Mouse (Mus musculus) megakaryocyte, embryonic 14.5 days (primary cell): ENCODE measurements at regions not wholly inside any gene's neighbourhood (a gene's known extent, or its start where the extent isn't known, plus 50 kb on each side); places are given as distances from the start of the nearest gene placed in this dataset.

ENCODE experiments used
- H3K27me3 ChIP-seq: replicated peaks from 2 replicates; pipeline ENCODE3; 2012; ENCODE audit warnings: inconsistent platforms
- H3K36me3 ChIP-seq: replicated peaks from 2 replicates; pipeline ENCODE3; 2012; ENCODE audit warnings: low read length, inconsistent platforms, mixed read lengths
- H3K4me1 ChIP-seq: 2 replicates; pipeline ENCODE4 v1.6.1; 2012; ENCODE audit warnings: inconsistent platforms
- H3K4me3 ChIP-seq: replicated peaks from 2 replicates; pipeline ENCODE3; 2012; ENCODE audit warnings: moderate library complexity, mild to moderate bottlenecking, inconsistent platforms
- H3K9me3 ChIP-seq: 2 replicates; pipeline ENCODE4 v1.6.1; 2012; ENCODE audit warnings: inconsistent platforms
- FLI1 ChIP-seq: IDR thresholded peaks from 2 replicates; pipeline ENCODE4 v1.6.1; 2012; ENCODE audit warnings: low read length, inconsistent platforms, mixed read lengths
- GATA1 ChIP-seq: IDR thresholded peaks from 3 replicates; pipeline ENCODE4 v1.6.1; 2012; ENCODE audit warnings: mixed read lengths, low read length, inconsistent platforms, borderline replicate concordance

GRCm38 (mm10) chr2:159096667-159097066, 302.1 kb downstream of the Dhx35 start:
- Histone ChIP-seq H3K9me3 (peaks cover 5% of the 10 kb centered on the region; the same call in 1 of the 2 replicates), H3K4me3 (no peak overlapping the region), H3K4me1 (no peaks in the 10 kb centered on the region), H3K27me3 (no peaks in the 10 kb centered on the region), H3K36me3 (no peaks in the 10 kb centered on the region)
- TF ChIP-seq FLI1 (no peak), GATA1 (no peak)

GRCm38 (mm10) chr2:159134042-159134441, 339.4 kb downstream of the Dhx35 start:
- TF ChIP-seq GATA1 (no peak), FLI1 (no peak)
- H3K4me3 ChIP-seq, result no peak overlapping the region
- no peaks in the 10 kb centered on the region for H3K27me3 ChIP-seq
- H3K4me1 ChIP-seq, result no peaks in the 10 kb centered on the region
- no peaks in the 10 kb centered on the region for H3K36me3 ChIP-seq
- H3K9me3 ChIP-seq, result peaks cover 19% of the 10 kb centered on the region

- TF ChIP-seq GATA1, result no peak
- no peak for TF ChIP-seq FLI1
- H3K9me3 ChIP-seq, result peaks cover 26% of the 10 kb centered on the region
- no peaks in the 10 kb centered on the region for H3K4me1 ChIP-seq
- H3K4me3 ChIP-seq, result no peak overlapping the region
- no peaks in the 10 kb centered on the region for H3K36me3 ChIP-seq
- H3K27me3 ChIP-seq, result no peaks in the 10 kb centered on the region
These were observed 344.0 kb downstream of the Dhx35 start for GRCm38 (mm10) chr2:159138603-159139002.

- H3K9me3 ChIP-seq, result peaks cover 25% of the 10 kb centered on the region; the same call in 1 of the 2 replicates
- H3K27me3 ChIP-seq, result no peaks in the 10 kb centered on the region
- TF ChIP-seq GATA1 (no peak), FLI1 (no peak)
- no peak overlapping the region for H3K4me3 ChIP-seq
- H3K36me3 ChIP-seq, result no peaks in the 10 kb centered on the region
- no peaks in the 10 kb centered on the region for H3K4me1 ChIP-seq
These were observed 351.4 kb downstream of the Dhx35 start for GRCm38 (mm10) chr2:159145980-159146379.

GRCm38 (mm10) chr2:159163985-159164384, 369.4 kb downstream of the Dhx35 start:
- no peak overlapping the region for H3K4me3 ChIP-seq
- no peaks in the 10 kb centered on the region for H3K36me3 ChIP-seq
- no peaks in the 10 kb centered on the region for H3K27me3 ChIP-seq
- TF ChIP-seq GATA1 (no peak), FLI1 (no peak)
- peaks cover 17% of the 10 kb centered on the region for H3K9me3 ChIP-seq
- H3K4me1 ChIP-seq, result no peaks in the 10 kb centered on the region

GRCm38 (mm10) chr2:159168553-159169064, 374.0 kb downstream of the Dhx35 start:
- Histone ChIP-seq H3K27me3 (no peaks in the 10 kb centered on the region), H3K4me3 (no peak overlapping the region), H3K9me3 (peaks cover 17% of the 10 kb centered on the region), H3K36me3 (no peaks in the 10 kb centered on the region), H3K4me1 (no peaks in the 10 kb centered on the region)
- no peak for TF ChIP-seq FLI1
- no peak for TF ChIP-seq GATA1

- TF ChIP-seq GATA1, result no peak
- no peak for TF ChIP-seq FLI1
- Histone ChIP-seq H3K4me1 (no peaks in the 10 kb centered on the region), H3K36me3 (no peaks in the 10 kb centered on the region), H3K4me3 (no peak overlapping the region), H3K9me3 (peaks cover 3% of the 10 kb centered on the region; the same call in 1 of the 2 replicates), H3K27me3 (no peaks in the 10 kb centered on the region)
These were observed 401.5 kb downstream of the Dhx35 start for GRCm38 (mm10) chr2:159196156-159196555.

GRCm38 (mm10) chr2:159232266-159232665, 437.7 kb downstream of the Dhx35 start:
- no peaks in the 10 kb centered on the region for H3K4me1 ChIP-seq
- no peaks in the 10 kb centered on the region for H3K36me3 ChIP-seq
- H3K9me3 ChIP-seq, result peaks cover 25% of the 10 kb centered on the region

GRCm38 (mm10) chr2:159235000-159235399, 440.4 kb downstream of the Dhx35 start:
- Histone ChIP-seq H3K9me3 (peaks cover 22% of the 10 kb centered on the region), H3K27me3 (no peaks in the 10 kb centered on the region), H3K36me3 (no peaks in the 10 kb centered on the region), H3K4me1 (no peaks in the 10 kb centered on the region), H3K4me3 (peak overlapping the region; percentile 34)
- no peak for TF ChIP-seq FLI1
- no peak for TF ChIP-seq GATA1

More at GRCm38 (mm10) chr2:159232266-159232665, 437.7 kb downstream of the Dhx35 start:
- Histone ChIP-seq H3K4me3 (no peak overlapping the region), H3K27me3 (no peaks in the 10 kb centered on the region)
- TF ChIP-seq GATA1, result no peak
- TF ChIP-seq FLI1, result no peak

- no peaks in the 10 kb centered on the region for H3K27me3 ChIP-seq
- no peaks in the 10 kb centered on the region for H3K36me3 ChIP-seq
- H3K4me1 ChIP-seq, result no peaks in the 10 kb centered on the region
- H3K4me3 ChIP-seq, result no peak overlapping the region
- peaks cover 18% of the 10 kb centered on the region for H3K9me3 ChIP-seq
- TF ChIP-seq GATA1 (no peak), FLI1 (no peak)
These were observed 455.5 kb downstream of the Dhx35 start for GRCm38 (mm10) chr2:159250065-159250464.
